Mouse (Mus musculus): ENCODE data around the gene Tmem52b. TPM values are rescaled to one million over a fixed set of nuclear protein-coding genes. Genes with fewer than 3 reads are reported as not detected.
A peak's percentile ranks its signal among the peaks of the same experiment; 100 is the strongest.

Gene Tmem52b
- polyA plus RNA-seq, 1 experiment, result not detected

DNA sequence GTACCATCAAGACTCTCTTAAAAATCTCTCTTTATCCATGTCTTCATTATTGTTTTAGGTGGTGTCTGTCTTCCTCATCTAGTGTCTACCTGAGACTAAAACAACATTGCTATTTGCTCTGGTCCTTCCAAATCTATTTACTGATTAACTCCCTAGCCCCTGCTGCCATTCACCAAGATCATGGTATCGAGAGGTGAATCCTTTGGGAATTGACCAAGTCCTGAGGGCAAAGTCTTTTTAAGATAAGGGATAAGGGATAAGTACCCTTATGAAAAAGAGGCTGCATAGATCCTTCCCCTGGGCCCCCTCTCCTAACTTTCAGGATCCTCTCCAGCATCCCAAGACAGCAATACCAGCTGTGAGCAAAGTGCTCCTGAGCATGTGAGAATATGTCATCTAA is 17.2 kb downstream of the Tmem52b start:
- TF ChIP-seq CTCF (IDR thresholded peaks at IDR 0.05; ENCODE audit: low read depth, low read length), result no peak
- TF ChIP-seq POLR2A (IDR thresholded peaks at IDR 0.05; ENCODE audit: borderline replicate concordance, low read depth, low read length), result no peak
- H3K4me3 ChIP-seq (ENCODE audit: insufficient read depth, low read length), result no peak overlapping the region
- H3K4me1 ChIP-seq (ENCODE audit: control insufficient read depth, insufficient read depth, low read length), result peaks cover 6% of the 10 kb centered on the region
- H3K27ac ChIP-seq (ENCODE audit: insufficient read depth, low read depth, low read length), result no peak overlapping the region

DNA sequence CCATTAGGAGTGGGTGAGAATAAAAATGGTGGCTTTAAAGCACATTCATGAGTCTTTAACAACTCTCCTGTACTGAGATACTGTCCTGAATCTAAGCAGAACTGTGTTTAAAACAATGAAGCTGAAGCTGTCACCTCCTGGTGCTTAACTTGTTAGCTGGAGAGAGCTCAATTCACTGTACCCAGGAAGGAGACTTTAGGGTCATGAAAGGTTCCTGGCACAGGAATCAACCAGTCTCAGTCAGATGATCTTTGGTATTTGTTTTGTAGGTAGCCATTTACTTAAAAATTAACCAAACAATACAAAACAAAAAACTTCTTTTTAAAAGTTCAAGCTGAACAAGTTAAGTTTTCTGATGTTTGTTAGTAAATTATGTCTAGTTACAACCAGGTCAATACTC is 17.9 kb downstream of the Tmem52b start:
- Histone ChIP-seq H3K27ac (ENCODE audit: insufficient read depth, low read depth, low read length) (no peak overlapping the region), H3K4me1 (ENCODE audit: control insufficient read depth, insufficient read depth, low read length) (peaks cover 12% of the 10 kb centered on the region), H3K4me3 (ENCODE audit: insufficient read depth, low read length) (no peak overlapping the region)
- TF ChIP-seq CTCF (IDR thresholded peaks at IDR 0.05; ENCODE audit: low read depth, low read length) (no peak), POLR2A (IDR thresholded peaks at IDR 0.05; ENCODE audit: borderline replicate concordance, low read depth, low read length) (no peak)

DNA sequence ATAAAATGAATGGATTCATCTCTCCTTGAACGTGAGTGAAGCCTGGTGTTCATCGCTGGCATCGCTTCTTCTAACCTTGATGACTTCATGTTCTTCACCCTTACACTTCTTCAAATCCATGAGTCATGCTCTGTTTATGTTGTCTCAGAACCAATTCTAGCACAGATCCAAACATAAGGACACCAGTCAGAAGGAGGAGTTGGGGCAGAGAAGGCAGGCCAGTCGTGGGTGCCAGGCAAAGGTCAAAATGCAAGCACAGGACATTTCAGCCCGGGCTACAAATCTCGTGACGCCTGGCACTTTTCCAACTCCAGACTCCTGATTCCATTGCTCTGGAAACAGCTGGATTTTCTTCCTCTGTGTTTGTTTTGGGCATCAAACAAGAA is 20.2 kb downstream of the Tmem52b start:
- no peak for TF ChIP-seq POLR2A (IDR thresholded peaks at IDR 0.05; ENCODE audit: borderline replicate concordance, low read depth, low read length)
- no peak for TF ChIP-seq CTCF (IDR thresholded peaks at IDR 0.05; ENCODE audit: low read depth, low read length)
- Histone ChIP-seq H3K27ac (ENCODE audit: insufficient read depth, low read depth, low read length) (peak overlapping the region; percentile 96), H3K4me1 (ENCODE audit: control insufficient read depth, insufficient read depth, low read length) (peaks cover 24% of the 10 kb centered on the region), H3K4me3 (ENCODE audit: insufficient read depth, low read length) (peak overlapping the region; percentile 100)

DNA sequence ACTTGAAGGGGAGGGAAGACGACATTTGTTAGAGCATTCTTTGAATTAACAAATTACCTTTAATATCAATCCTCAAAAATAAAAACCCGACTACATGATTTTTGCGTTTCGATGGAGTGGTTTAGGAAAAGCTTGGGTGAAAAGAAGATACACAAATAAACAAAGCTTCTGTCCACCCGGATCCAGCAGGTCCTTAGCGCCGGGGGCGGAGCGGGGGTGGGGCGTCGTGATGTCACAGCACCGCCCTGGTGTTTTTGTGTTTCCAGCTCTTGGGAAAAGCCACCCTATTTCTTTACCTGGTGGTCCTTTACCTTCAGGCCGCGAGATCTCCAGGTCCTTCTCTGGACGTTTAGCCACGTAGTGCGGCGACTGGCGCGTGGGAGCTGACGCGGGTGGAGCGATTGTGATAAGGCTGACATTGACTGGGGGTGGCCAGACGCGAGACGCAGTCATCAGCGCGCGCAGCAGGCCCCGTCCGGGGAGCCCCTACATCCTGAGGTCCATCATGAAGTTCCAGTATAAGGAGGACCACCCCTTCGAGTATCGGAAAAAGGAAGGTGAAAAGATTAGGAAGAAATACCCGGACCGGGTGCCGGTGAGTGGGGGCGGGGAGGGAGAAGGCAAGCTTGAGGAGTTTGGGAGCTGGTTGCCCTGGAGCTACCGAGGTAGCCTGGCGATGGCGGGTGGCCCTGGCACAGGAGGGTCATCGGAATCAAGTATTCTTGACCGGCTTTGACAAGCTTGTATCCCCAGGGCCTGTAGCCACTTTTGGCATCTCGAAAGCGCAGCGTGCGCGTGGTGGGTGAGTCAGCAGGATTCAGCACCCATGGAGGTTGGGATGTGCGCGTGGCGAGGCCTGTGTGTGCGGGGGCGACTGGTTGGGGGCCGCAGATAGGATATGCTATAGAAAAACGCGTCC is 20.8 kb downstream of the Tmem52b start, which contains the start of gene Gabarapl1:
TSS of gene Gabarapl1 (plus strand) at position 219 of the 919 bp plus-strand sequence.
- TF ChIP-seq POLR2A (IDR thresholded peaks at IDR 0.05; ENCODE audit: borderline replicate concordance, low read depth, low read length) (no peak), CTCF (IDR thresholded peaks at IDR 0.05; ENCODE audit: low read depth, low read length) (no peak)
- peak within 1 kb of the TSS; percentile 96 for H3K27ac ChIP-seq (ENCODE audit: insufficient read depth, low read depth, low read length)
- peaks cover 24% of the 10 kb centered on the region for H3K4me1 ChIP-seq (ENCODE audit: control insufficient read depth, insufficient read depth, low read length)
- H3K4me3 ChIP-seq (ENCODE audit: insufficient read depth, low read length), result peak within 1 kb of the TSS; percentile 100

DNA sequence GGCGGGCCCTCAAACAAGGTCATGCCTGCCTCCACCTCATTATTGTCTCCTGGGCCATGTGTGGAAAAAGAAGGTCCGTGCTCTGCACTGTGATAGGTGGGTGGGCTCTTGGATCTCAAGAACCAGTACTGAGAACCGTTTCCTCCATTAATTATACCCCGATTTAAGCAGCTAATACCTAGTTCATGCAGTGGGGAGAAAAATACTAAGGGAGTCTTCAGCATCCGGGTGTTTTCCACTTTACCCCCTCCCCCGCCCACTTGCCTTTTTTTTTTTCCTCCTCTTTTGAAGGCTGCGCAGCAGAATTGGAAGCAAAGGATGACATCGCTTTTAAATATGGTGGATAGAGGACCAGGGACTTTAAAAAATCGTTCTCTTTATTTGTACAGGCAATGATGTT is 21.7 kb downstream of the Tmem52b start:
- H3K4me3 ChIP-seq (ENCODE audit: insufficient read depth, low read length), result peak overlapping the region; percentile 100
- TF ChIP-seq POLR2A (IDR thresholded peaks at IDR 0.05; ENCODE audit: borderline replicate concordance, low read depth, low read length), result no peak
- TF ChIP-seq CTCF (IDR thresholded peaks at IDR 0.05; ENCODE audit: low read depth, low read length), result no peak
- peaks cover 24% of the 10 kb centered on the region for H3K4me1 ChIP-seq (ENCODE audit: control insufficient read depth, insufficient read depth, low read length)
- H3K27ac ChIP-seq (ENCODE audit: insufficient read depth, low read depth, low read length), result peak overlapping the region; percentile 52; the same call in 1 of the 2 replicates

DNA sequence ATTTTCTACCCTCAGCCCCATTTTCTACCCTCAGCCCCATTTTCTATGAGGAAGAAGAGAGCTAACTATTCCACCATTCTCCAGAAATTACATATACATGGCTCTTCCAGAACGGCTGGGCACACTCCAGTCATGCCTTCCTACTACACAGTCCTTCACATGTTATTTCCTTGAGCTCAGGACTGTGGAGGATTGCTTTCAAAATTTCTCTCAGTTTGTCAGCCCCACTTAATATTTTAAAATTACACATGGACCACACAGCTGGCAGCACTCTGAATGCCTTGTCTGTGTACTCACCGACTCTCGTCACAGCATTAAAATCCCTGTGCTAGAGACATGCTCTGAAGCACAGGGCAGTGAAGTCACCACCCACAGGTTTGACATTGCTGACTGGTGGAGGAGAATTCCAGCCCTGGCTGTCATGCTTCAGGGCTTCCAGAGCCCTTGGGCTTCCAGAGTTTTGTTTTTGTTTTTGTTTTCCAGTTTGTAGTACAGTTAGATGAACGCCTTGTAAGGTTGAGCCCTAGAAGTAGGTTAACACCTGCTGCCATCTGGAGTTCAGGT is 22.4 kb downstream of the Tmem52b start:
- Histone ChIP-seq H3K27ac (ENCODE audit: insufficient read depth, low read depth, low read length) (no peak overlapping the region), H3K4me3 (ENCODE audit: insufficient read depth, low read length) (peak overlapping the region; percentile 100)

DNA sequence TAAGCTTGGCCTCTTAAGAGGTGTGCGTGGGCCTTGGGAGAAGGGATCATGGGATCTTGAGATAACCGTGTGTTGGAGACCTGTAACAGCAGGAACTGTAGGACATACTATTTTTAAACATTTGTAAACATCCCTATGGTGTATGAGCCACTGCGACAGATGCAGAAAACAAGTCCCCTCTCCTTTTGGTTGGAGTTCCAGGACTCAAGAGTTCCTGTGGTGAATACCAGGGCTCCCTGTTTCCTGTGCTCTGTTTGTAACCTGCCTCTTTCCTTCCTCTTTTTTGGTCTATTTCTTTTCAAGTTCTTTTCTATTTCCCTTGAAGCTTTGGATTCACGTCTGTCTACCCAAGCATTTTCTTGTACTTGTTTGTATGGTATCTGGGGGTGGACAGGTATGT is 23.4 kb downstream of the Tmem52b start:
- Histone ChIP-seq H3K4me3 (ENCODE audit: insufficient read depth, low read length) (peak overlapping the region; percentile 100), H3K4me1 (ENCODE audit: control insufficient read depth, insufficient read depth, low read length) (peaks cover 24% of the 10 kb centered on the region), H3K27ac (ENCODE audit: insufficient read depth, low read depth, low read length) (0 out of 2 replicates have a peak overlapping the region, but pooled peaks have one; percentile 8)
- no peak for TF ChIP-seq POLR2A (IDR thresholded peaks at IDR 0.05; ENCODE audit: borderline replicate concordance, low read depth, low read length)
- TF ChIP-seq CTCF (IDR thresholded peaks at IDR 0.05; ENCODE audit: low read depth, low read length), result no peak

More for the DNA sequence above, 22.4 kb downstream of the Tmem52b start:
- no peak for TF ChIP-seq CTCF (IDR thresholded peaks at IDR 0.05; ENCODE audit: low read depth, low read length)
- TF ChIP-seq POLR2A (IDR thresholded peaks at IDR 0.05; ENCODE audit: borderline replicate concordance, low read depth, low read length), result no peak
- H3K4me1 ChIP-seq (ENCODE audit: control insufficient read depth, insufficient read depth, low read length), result peaks cover 24% of the 10 kb centered on the region

DNA sequence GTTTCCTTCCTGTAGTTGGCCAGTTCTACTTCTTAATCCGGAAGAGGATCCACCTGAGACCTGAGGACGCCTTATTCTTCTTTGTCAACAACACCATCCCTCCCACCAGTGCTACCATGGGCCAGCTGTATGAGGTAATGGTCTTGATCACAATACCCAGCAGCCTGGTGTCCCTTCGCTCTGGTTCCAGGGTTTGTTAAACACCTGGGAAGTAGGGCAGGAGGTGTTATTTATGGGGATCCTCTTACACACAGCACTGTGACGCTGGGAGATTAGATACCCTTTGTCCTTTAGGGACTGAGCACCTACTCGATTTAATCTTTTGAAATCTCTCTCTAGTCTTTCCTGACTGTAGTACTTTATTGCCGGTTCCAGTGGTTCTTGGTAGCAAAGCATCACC is 26.2 kb downstream of the Tmem52b start:
- TF ChIP-seq CTCF (IDR thresholded peaks at IDR 0.05; ENCODE audit: low read depth, low read length) (no peak), POLR2A (IDR thresholded peaks at IDR 0.05; ENCODE audit: borderline replicate concordance, low read depth, low read length) (no peak)
- peaks cover 18% of the 10 kb centered on the region for H3K4me1 ChIP-seq (ENCODE audit: control insufficient read depth, insufficient read depth, low read length)
- no peak overlapping the region for H3K27ac ChIP-seq (ENCODE audit: insufficient read depth, low read depth, low read length)
- no peak overlapping the region for H3K4me3 ChIP-seq (ENCODE audit: insufficient read depth, low read length)

DNA sequence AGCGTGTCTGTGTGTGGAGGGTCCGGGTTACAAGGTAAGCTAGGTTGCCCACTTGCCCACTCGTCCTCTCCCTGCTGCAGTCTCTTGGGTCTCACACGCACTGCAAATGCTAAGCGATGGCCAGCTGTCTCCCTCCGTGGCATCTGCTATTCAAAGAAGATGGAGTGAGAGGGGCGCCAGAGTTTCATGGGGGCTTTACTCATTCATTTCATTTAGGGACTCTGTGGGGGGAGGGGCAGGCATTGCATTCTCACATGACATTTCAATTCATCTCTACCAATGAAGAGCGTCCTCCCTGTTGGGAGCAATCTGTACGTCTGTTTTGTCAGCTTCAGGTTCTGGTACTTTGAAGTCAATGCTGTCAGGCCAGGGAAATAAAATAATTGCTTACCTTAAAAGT is 29.6 kb downstream of the Tmem52b start:
- no peak for TF ChIP-seq POLR2A (IDR thresholded peaks at IDR 0.05; ENCODE audit: borderline replicate concordance, low read depth, low read length)
- TF ChIP-seq CTCF (IDR thresholded peaks at IDR 0.05; ENCODE audit: low read depth, low read length), result no peak
- no peak overlapping the region for H3K4me3 ChIP-seq (ENCODE audit: insufficient read depth, low read length)

DNA sequence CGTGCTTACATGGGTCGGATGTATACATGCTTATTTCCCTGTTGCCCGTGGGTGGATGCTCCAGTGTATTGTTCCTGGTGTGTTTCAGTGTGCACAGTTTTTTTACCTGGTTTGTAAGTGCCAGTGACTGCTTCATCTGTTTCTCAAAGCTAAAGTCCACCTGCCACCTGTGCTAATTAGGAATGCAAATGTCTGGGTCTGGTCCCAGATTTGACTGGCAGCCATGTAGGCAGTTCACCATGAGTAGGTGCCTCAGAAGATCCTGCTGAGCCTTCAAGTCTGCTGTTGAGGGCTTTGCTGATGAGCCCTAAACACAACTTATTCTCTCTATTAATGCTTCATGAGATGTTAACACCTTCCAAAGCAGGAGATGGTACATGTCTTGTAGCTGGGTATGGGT is 30.2 kb downstream of the Tmem52b start:
- peaks cover 6% of the 10 kb centered on the region for H3K4me1 ChIP-seq (ENCODE audit: control insufficient read depth, insufficient read depth, low read length)
- no peak overlapping the region for H3K4me3 ChIP-seq (ENCODE audit: insufficient read depth, low read length)
- TF ChIP-seq POLR2A (IDR thresholded peaks at IDR 0.05; ENCODE audit: borderline replicate concordance, low read depth, low read length) (no peak), CTCF (IDR thresholded peaks at IDR 0.05; ENCODE audit: low read depth, low read length) (no peak)
- H3K27ac ChIP-seq (ENCODE audit: insufficient read depth, low read depth, low read length), result no peak overlapping the region

More for the DNA sequence above, 29.6 kb downstream of the Tmem52b start:
- Histone ChIP-seq H3K27ac (ENCODE audit: insufficient read depth, low read depth, low read length) (no peak overlapping the region), H3K4me1 (ENCODE audit: control insufficient read depth, insufficient read depth, low read length) (peaks cover 2% of the 10 kb centered on the region)

Measured in bone marrow macrophage, adult 2 months (primary cell).